Comparison of ENCODE assay signal across 16 mouse cellular contexts in genomic region chr3:151511184-151511583, GRCm38 (mm10).
A peak's percentile ranks its signal among the peaks of the same experiment; 100 is the strongest.
DNase-seq lines count a peak whose midpoint lies in the region; ATAC-seq lines count a peak whose summit lies in the region.
"Had no signal": no experiment of that assay in that cellular context is flagged by ENCODE, and none has a peak within 500 bp of the region (broad histone marks: within the 10 kb centered on the region; RNA-seq: fewer than 3 reads in every experiment).

No protein-coding gene starts in this region.

- ATAC-seq in hematopoietic stem cell, adult 5-6 weeks (replicated peaks in 1 of 2; ENCODE audit: insufficient read depth in 1 of 2, low FRiP score in 2 of 2, low TSS enrichment in 1 of 2, low read depth in 1 of 2, poor library complexity in 2 of 2, severe bottlenecking in 2 of 2), result 0 out of 4 replicates have a peak, but pooled peaks have one; percentile 12 to 25
- ATAC-seq in megakaryocyte progenitor cell, adult 5-6 weeks (replicated peaks; ENCODE audit: poor library complexity), result peak; percentile 76
- ATAC-seq: forebrain, embryonic 13.5 days; forebrain, embryonic 15.5 days; forebrain, postnatal 0 days had no signal

- no peak for DNase-seq in adrenal gland, adult 18-20 months (ENCODE audit: low spot score in 2 of 2)
- no peak for DNase-seq in heart, adult 11 months
- no peak for DNase-seq in left cerebral cortex, adult 8-10 months (ENCODE audit: low spot score in 2 of 2)
- DNase-seq: adrenal gland, adult 8-10 months; adrenal gland, postnatal 14 days; adrenal gland, postnatal 36 days; cerebellum, adult 11-12 months; cerebellum, adult 2 months; cerebellum, adult 9-10 months; cerebellum, postnatal 10 days; cerebellum, postnatal 25 days; forebrain, postnatal 0 days had no signal
